Mouse (Mus musculus) retina, adult 2 months (tissue): ENCODE measurements around the gene Atg9a.

Experiments used
- DNase-seq: peaks from one replicate; pipeline ENCODE4 v3.0.0-alpha.2; 2012; ENCODE audit warnings: low read depth, low spot score

Atg9a gene

GRCm38 (mm10) chr1:75215785-75216184, 23.8 kb upstream of the Atg9a start:
- DNase-seq = no peak

- no peak for DNase-seq
Measured at GRCm38 (mm10) chr1:75214886-75215285, 22.9 kb upstream of the Atg9a start.

GRCm38 (mm10) chr1:75214442-75214841, 22.4 kb upstream of the Atg9a start:
- DNase-seq = no peak

- no peak for DNase-seq
Measured at GRCm38 (mm10) chr1:75213096-75213495, 21.1 kb upstream of the Atg9a start.

GRCm38 (mm10) chr1:75212542-75212941, 20.5 kb upstream of the Atg9a start:
- no peak for DNase-seq

- no peak for DNase-seq
Measured at GRCm38 (mm10) chr1:75211141-75211708, 19.2 kb upstream of the Atg9a start.

GRCm38 (mm10) chr1:75210136-75211087, 18.4 kb upstream of the Atg9a start, which contains the start of the genes Glb1l and Stk16:
Gene Glb1l (minus strand): TSS chr1:75210813.
Gene Stk16 (plus strand): TSS chr1:75210838.
- peak; percentile 92 for DNase-seq

- DNase-seq = no peak
Measured at GRCm38 (mm10) chr1:75208967-75209678, 17.1 kb upstream of the Atg9a start.

- DNase-seq = no peak
Measured at GRCm38 (mm10) chr1:75201236-75201635, 9.2 kb upstream of the Atg9a start.

- DNase-seq = no peak
Measured at GRCm38 (mm10) chr1:75192452-75192851, 456 bp upstream of the Atg9a start.

- no peak for DNase-seq
Measured at GRCm38 (mm10) chr1:75191258-75191621, 756 bp downstream of the Atg9a start.

- no peak for DNase-seq
Measured at GRCm38 (mm10) chr1:75190577-75190976, 1.4 kb downstream of the Atg9a start.

- DNase-seq = no peak
Measured at GRCm38 (mm10) chr1:75187914-75188483, 4.0 kb downstream of the Atg9a start.

- no peak for DNase-seq
Measured at GRCm38 (mm10) chr1:75187126-75187525, 4.9 kb downstream of the Atg9a start.

- no peak for DNase-seq
Measured at GRCm38 (mm10) chr1:75185495-75185894, 6.5 kb downstream of the Atg9a start.

GRCm38 (mm10) chr1:75182160-75182559, 9.8 kb downstream of the Atg9a start:
- DNase-seq = no peak

GRCm38 (mm10) chr1:75181377-75181870, 10.6 kb downstream of the Atg9a start:
- no peak for DNase-seq

GRCm38 (mm10) chr1:75180741-75181140, 11.3 kb downstream of the Atg9a start:
- no peak for DNase-seq

- DNase-seq = peak; percentile 70
Measured at GRCm38 (mm10) chr1:75180105-75180590, 11.8 kb downstream of the Atg9a start, which contains the start of gene Abcb6. Gene Abcb6 (minus strand): TSS chr1:75180392.

- DNase-seq = no peak
Measured at GRCm38 (mm10) chr1:75179334-75180104, 12.5 kb downstream of the Atg9a start.
